Comparison of ENCODE assay signal across 8 mouse cellular contexts in genomic region chrX:160137861-160138717, GRCm38 (mm10). TPM values are rescaled to one million over a fixed set of nuclear protein-coding genes. Genes with fewer than 3 reads are reported as not detected.
A peak's percentile ranks its signal among the peaks of the same experiment; 100 is the strongest.
DNase-seq lines count a peak whose midpoint lies in the region; ATAC-seq and TF ChIP-seq lines count a peak whose summit lies in the region.

Gene Pdha1, minus strand, starts transcription at chrX:160138413.

- peak; percentile 76 for DNase-seq in gastrocnemius, postnatal 10 days
- DNase-seq in left cerebral cortex, postnatal 10 days (ENCODE audit: extremely low spot score in 1 of 2, low spot score in 2 of 2) = peak; percentile 84 to 91
- DNase-seq in right cerebral cortex, postnatal 25 days = peak; percentile 85
- DNase-seq in urinary bladder, postnatal 4 days (ENCODE audit: low spot score in 2 of 2) = peak; percentile 82 to 83

- intact Hi-C loops in left cerebral cortex, postnatal 10 days (cut with DNase I) = no loop called here

- peak within 1 kb of the TSS; percentile 97 for H3K27ac ChIP-seq in cortical plate, adult 2 months (ENCODE audit: insufficient read depth, low read length)

- H3K4me3 ChIP-seq in cortical plate, adult 2 months (ENCODE audit: insufficient read depth, low read length) = peak within 1 kb of the TSS; percentile 59

- no peak for TF ChIP-seq CTCF in cortical plate, adult 2 months (IDR thresholded peaks at IDR 0.05; ENCODE audit: extremely low read depth, insufficient read depth, low read length)

- peak; percentile 86 for ATAC-seq in activated CD4-positive, CD25-positive, alpha-beta regulatory T cell, adult 4 months
- ATAC-seq in inflammation-experienced regulatory T-cells, adult 6 months = peak; percentile 81
- peak; percentile 97 for ATAC-seq in megakaryocyte-erythroid progenitor cell, adult 5-6 weeks (replicated peaks; ENCODE audit: low FRiP score, low TSS enrichment, poor library complexity, severe bottlenecking)

- H3K4me1 ChIP-seq in cortical plate, adult 2 months (ENCODE audit: control insufficient read depth, insufficient read depth, low read length) = peaks cover 2% of the 10 kb centered on the region; the same call in 1 of the 2 replicates

- TF ChIP-seq POLR2A in cortical plate, adult 2 months (IDR thresholded peaks at IDR 0.05; ENCODE audit: extremely low read depth, insufficient read depth, low read length) = peak; percentile 60; the same call in 1 of the 2 replicates

RNA-seq across cellular contexts. Expression of gene Pdha1, which starts in this region (rescaled TPM):
- 100 to 1,000 TPM; 168 to 176 TPM for polyA plus RNA-seq in activated CD4-positive, CD25-positive, alpha-beta regulatory T cell, adult 4 months (2017; shearing (Covaris generic))
- 150 and 156 TPM in 2 replicates for polyA plus RNA-seq in cortical plate, adult 2 months (2012; rRNA removed)
- total RNA-seq in gastrocnemius, postnatal 10 days (2021) = 100 to 1,000 TPM; 310 to 381 TPM
- 100 to 1,000 TPM; 148 to 182 (median 169) TPM for polyA plus RNA-seq in inflammation-experienced regulatory T-cells, adult 6 months (2017; shearing (Covaris generic))
- total RNA-seq in left cerebral cortex, postnatal 10 days (2021) = 100 to 1,000 TPM; 303 to 324 TPM
- total RNA-seq in megakaryocyte-erythroid progenitor cell, adult 5-6 weeks (2014; fragmentation: Nextera tagmentation) = 107 and 126 TPM in 2 replicates
- 166 and 222 TPM in 2 replicates for total RNA-seq in megakaryocyte-erythroid progenitor cell, adult 5-6 weeks (2017)

Comparison
In these comparisons a context has a peak if more than half of its experiments do, and no peak if none do; other contexts are left out.
1. Peak in every context shown above with its lines: DNase-seq, ATAC-seq, H3K4me3 ChIP-seq and H3K27ac ChIP-seq.